8 mouse cellular contexts compared by ENCODE assay signal in the genomic region with DNA sequence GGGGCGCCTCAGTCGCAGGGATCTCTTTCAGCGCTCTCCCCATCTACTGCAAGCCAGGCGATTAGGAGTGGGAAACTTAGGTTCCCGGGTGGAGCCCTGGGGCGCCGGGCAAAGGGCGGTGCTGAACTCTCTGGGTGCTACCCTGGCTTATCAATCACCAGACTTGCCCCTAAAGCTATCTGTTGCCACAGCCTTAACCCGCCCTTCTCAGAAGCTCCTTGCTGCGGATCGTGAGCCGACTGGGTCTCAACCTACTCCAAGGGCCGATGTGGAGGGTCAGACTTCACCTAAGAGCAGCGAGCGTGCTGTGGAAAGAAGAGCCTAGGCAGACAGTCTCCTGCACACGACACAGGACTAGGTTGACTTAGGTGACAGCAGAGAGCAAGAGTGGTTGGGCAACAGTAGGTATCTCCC. TPM values are rescaled to one million over a fixed set of nuclear protein-coding genes. Genes with fewer than 3 reads are reported as not detected.
DNase-seq lines count a peak whose midpoint lies in the region; ATAC-seq and TF ChIP-seq lines count a peak whose summit lies in the region.

No protein-coding gene starts in this region.

- no peak overlapping the region for H3K27ac ChIP-seq in embryonic fibroblast, embryonic 13.5 days (ENCODE audit: insufficient read depth, low read length)
- peak overlapping the region; percentile 77 for H3K27ac ChIP-seq in hindbrain, embryonic 15.5 days (replicated peaks)
- H3K27ac ChIP-seq in stomach, embryonic 16.5 days (ENCODE audit: low read length) = peak overlapping the region; percentile 78

- no peaks in the 10 kb centered on the region for H3K4me1 ChIP-seq in embryonic fibroblast, embryonic 13.5 days (ENCODE audit: control insufficient read depth, insufficient read depth, low read length)
- peaks cover 29% of the 10 kb centered on the region for H3K4me1 ChIP-seq in hindbrain, embryonic 15.5 days (replicated peaks)
- peaks cover 20% of the 10 kb centered on the region for H3K4me1 ChIP-seq in stomach, embryonic 16.5 days (ENCODE audit: control insufficient read depth, insufficient read depth, low read length)

- H3K79me3 ChIP-seq in C2C12 (ENCODE audit: low read depth) = peaks cover 2% of the 10 kb centered on the region

- H3ac ChIP-seq in C2C12 (ENCODE audit: control insufficient read depth, insufficient read length, low read depth) = peak overlapping the region; percentile 44

- WGBS in hindbrain, embryonic 15.5 days = 0% methylated on average over 16 of the region's 16 CpGs
- WGBS in stomach, embryonic 16.5 days = 1% methylated on average over 16 of the region's 16 CpGs

- H3K27me3 ChIP-seq in C2C12 (ENCODE audit: control insufficient read depth, insufficient read depth, insufficient read length) = no peaks in the 10 kb centered on the region
- H3K27me3 ChIP-seq in hindbrain, embryonic 15.5 days = no peaks in the 10 kb centered on the region
- H3K27me3 ChIP-seq in stomach, embryonic 16.5 days (ENCODE audit: control insufficient read depth, insufficient read depth, low read length) = no peaks in the 10 kb centered on the region

- TF ChIP-seq POLR2A in embryonic fibroblast, embryonic 13.5 days (IDR thresholded peaks at IDR 0.05; ENCODE audit: low read depth, low read length) = no peak; the same call in 1 of the 2 replicates

- ATAC-seq in hindbrain, embryonic 15.5 days (ENCODE audit: low FRiP score, low read depth) = peak; percentile 21; the same call in 1 of the 2 replicates
- ATAC-seq in megakaryocyte, adult 5-6 weeks (ENCODE audit: poor library complexity, severe bottlenecking) = peak; percentile 18
- peak; percentile 66 for ATAC-seq in stomach, embryonic 16.5 days (ENCODE audit: insufficient read depth, low FRiP score)
- ATAC-seq in monocyte, adult 5-6 weeks (replicated peaks; ENCODE audit: insufficient number of reproducible peaks, low FRiP score, low TSS enrichment, poor library complexity, severe bottlenecking) = no peak

- H3K9me3 ChIP-seq in hindbrain, embryonic 15.5 days = no peaks in the 10 kb centered on the region
- no peaks in the 10 kb centered on the region for H3K9me3 ChIP-seq in stomach, embryonic 16.5 days (replicated peaks; ENCODE audit: control insufficient read depth, low read length)

- peak overlapping the region; percentile 28 for H3K4me3 ChIP-seq in C2C12 (ENCODE audit: insufficient read depth, poor library complexity, severe bottlenecking)
- peak overlapping the region; percentile 81 for H3K4me3 ChIP-seq in embryonic fibroblast, embryonic 13.5 days (ENCODE audit: insufficient read depth, low read length)
- H3K4me3 ChIP-seq in hindbrain, embryonic 15.5 days = peak overlapping the region; percentile 73
- peak overlapping the region; percentile 81 for H3K4me3 ChIP-seq in stomach, embryonic 16.5 days (replicated peaks; ENCODE audit: low read length)

- peaks cover 12% of the 10 kb centered on the region for H3K79me2 ChIP-seq in C2C12 (ENCODE audit: control insufficient read depth, insufficient read depth)

- peak overlapping the region; percentile 76 for H3K9ac ChIP-seq in hindbrain, embryonic 15.5 days
- H3K9ac ChIP-seq in stomach, embryonic 16.5 days (ENCODE audit: low read length) = peak overlapping the region; percentile 86

- no peak for TF ChIP-seq CTCF in C2C12 (IDR thresholded peaks at IDR 0.05; ENCODE audit: control insufficient read depth, insufficient read depth, insufficient read length)
- TF ChIP-seq CTCF in embryonic fibroblast, embryonic 13.5 days (IDR thresholded peaks at IDR 0.05; ENCODE audit: borderline replicate concordance, insufficient read depth, low read length) = no peak

- peaks cover 4% of the 10 kb centered on the region for H3K36me3 ChIP-seq in C2C12 (ENCODE audit: control insufficient read depth, insufficient read depth)
- H3K36me3 ChIP-seq in hindbrain, embryonic 15.5 days = peaks cover 42% of the 10 kb centered on the region
- no peaks in the 10 kb centered on the region for H3K36me3 ChIP-seq in stomach, embryonic 16.5 days (ENCODE audit: control insufficient read depth, insufficient read depth, low read length)

- peak; percentile 61 for DNase-seq in adrenal gland, adult 2 months
- DNase-seq in adrenal gland, postnatal 14 days = no peak

- H3K4me2 ChIP-seq in hindbrain, embryonic 15.5 days = peak overlapping the region; percentile 100
- peak overlapping the region; percentile 99 for H3K4me2 ChIP-seq in stomach, embryonic 16.5 days (ENCODE audit: low read depth, low read length)

TF ChIP-seq in C2C12, 6 proteins besides CTCF, POLR2A, EP300 and RAD21:
- TF ChIP-seq CEBPB (IDR thresholded peaks at IDR 0.05; ENCODE audit: low read depth) (no peak), MYOD1 (IDR thresholded peaks at IDR 0.05; ENCODE audit: control insufficient read depth, insufficient read length, low read depth) (no peak), MYOG (IDR thresholded peaks at IDR 0.05; ENCODE audit: control insufficient read depth, extremely low read depth, insufficient read length) (no peak), USF1 (IDR thresholded peaks at IDR 0.05; ENCODE audit: low read depth) (no peak), FOSL1 (IDR thresholded peaks at IDR 0.05; ENCODE audit: insufficient read depth, low read length, poor library complexity, severe bottlenecking) (no peak), MAX (IDR thresholded peaks at IDR 0.05) (no peak)

RNA-seq across cellular contexts. Expression of a gene that starts 0.6 kb away (rescaled TPM):
- total RNA-seq in adrenal gland, adult 2 months (2021) = 10 to 100 TPM; 90.2 to 91.6 TPM
- 96.2 and 121 TPM in 2 replicates for polyA plus RNA-seq in adrenal gland, adult 2 months (2012; rRNA removed)
- total RNA-seq in adrenal gland, postnatal 14 days (2021) = 76.2 and 76.5 TPM in 2 replicates
- polyA plus RNA-seq in C2C12 (2012; fragmentation: generic; extraction: Trizol) = 49.1 TPM
- polyA plus RNA-seq in embryonic fibroblast, embryonic 13.5 days (2011; ENCODE audit: insufficient read length, low read depth, missing spikeins) = 53.4 and 63.9 TPM in 2 replicates
- polyA plus RNA-seq in hindbrain, embryonic 15.5 days (2015; fragmentation: Nextera tagmentation; extraction: Ambion mirVana) = 52.2 and 62.2 TPM in 2 replicates
- 37.9 and 41.0 TPM in 2 replicates for total RNA-seq in megakaryocyte, adult 5-6 weeks (2015)
- total RNA-seq in megakaryocyte, adult 5-6 weeks (2017) = 56.9 and 61.8 TPM in 2 replicates
- polyA plus RNA-seq in stomach, embryonic 16.5 days (2015; fragmentation: Nextera tagmentation; extraction: Ambion mirVana) = 75.1 and 82.7 TPM in 2 replicates
- total RNA-seq in monocyte, adult 5-6 weeks (2017) = 63.3 to 124 TPM (median 97.2 TPM) in 3 replicates

RNA-seq across cellular contexts. Expression of a gene that starts 11.9 kb away (rescaled TPM):
- total RNA-seq in adrenal gland, adult 2 months (2021) = 10 to 100 TPM; 65.5 to 66.0 TPM
- 88.9 and 93.6 TPM in 2 replicates for polyA plus RNA-seq in adrenal gland, adult 2 months (2012; rRNA removed)
- total RNA-seq in adrenal gland, postnatal 14 days (2021) = 54.2 and 66.6 TPM in 2 replicates
- polyA plus RNA-seq in C2C12 (2012; fragmentation: generic; extraction: Trizol) = 15.4 TPM
- 26.4 and 31.4 TPM in 2 replicates for polyA plus RNA-seq in embryonic fibroblast, embryonic 13.5 days (2011; ENCODE audit: insufficient read length, low read depth, missing spikeins)
- polyA plus RNA-seq in hindbrain, embryonic 15.5 days (2015; fragmentation: Nextera tagmentation; extraction: Ambion mirVana) = 48.9 TPM in 2 replicates
- 27.8 and 30.7 TPM in 2 replicates for total RNA-seq in megakaryocyte, adult 5-6 weeks (2015)
- total RNA-seq in megakaryocyte, adult 5-6 weeks (2017) = 20.9 and 21.1 TPM in 2 replicates
- 31.2 and 32.8 TPM in 2 replicates for polyA plus RNA-seq in stomach, embryonic 16.5 days (2015; fragmentation: Nextera tagmentation; extraction: Ambion mirVana)
- 21.5 to 53.5 TPM (median 30.5 TPM) in 3 replicates for total RNA-seq in monocyte, adult 5-6 weeks (2017)

RNA-seq across cellular contexts. Expression of a gene that starts 14.8 kb away (rescaled TPM):
- under 1 TPM; 0.17 to 0.86 TPM for total RNA-seq in adrenal gland, adult 2 months (2021)
- polyA plus RNA-seq in adrenal gland, adult 2 months (2012; rRNA removed) = 0.23 and 0.44 TPM in 2 replicates
- total RNA-seq in adrenal gland, postnatal 14 days (2021) = 1.4 and 20.2 TPM in 2 replicates
- polyA plus RNA-seq in C2C12 (2012; fragmentation: generic; extraction: Trizol) = 0.09 TPM
- polyA plus RNA-seq in embryonic fibroblast, embryonic 13.5 days (2011; ENCODE audit: insufficient read length, low read depth, missing spikeins) = not detected in 2 replicates
- 0.18 TPM in 1 of 2 replicates, not detected in the other for polyA plus RNA-seq in hindbrain, embryonic 15.5 days (2015; fragmentation: Nextera tagmentation; extraction: Ambion mirVana)
- total RNA-seq in megakaryocyte, adult 5-6 weeks (2015) = 0.69 TPM in 1 of 2 replicates, not detected in the other
- not detected in 2 replicates for total RNA-seq in megakaryocyte, adult 5-6 weeks (2017)
- 7.8 and 8.7 TPM in 2 replicates for polyA plus RNA-seq in stomach, embryonic 16.5 days (2015; fragmentation: Nextera tagmentation; extraction: Ambion mirVana)
- not detected in 3 replicates for total RNA-seq in monocyte, adult 5-6 weeks (2017)

RNA-seq across cellular contexts. Expression of a gene that starts 42.0 kb away (rescaled TPM):
- 1 to 10 TPM; 4.4 to 4.5 TPM for total RNA-seq in adrenal gland, adult 2 months (2021)
- 6.6 and 9.4 TPM in 2 replicates for polyA plus RNA-seq in adrenal gland, adult 2 months (2012; rRNA removed)
- 4.1 and 4.4 TPM in 2 replicates for total RNA-seq in adrenal gland, postnatal 14 days (2021)
- 1.9 TPM for polyA plus RNA-seq in C2C12 (2012; fragmentation: generic; extraction: Trizol)
- 3.0 and 3.4 TPM in 2 replicates for polyA plus RNA-seq in embryonic fibroblast, embryonic 13.5 days (2011; ENCODE audit: insufficient read length, low read depth, missing spikeins)
- 2.6 and 2.9 TPM in 2 replicates for polyA plus RNA-seq in hindbrain, embryonic 15.5 days (2015; fragmentation: Nextera tagmentation; extraction: Ambion mirVana)
- total RNA-seq in megakaryocyte, adult 5-6 weeks (2015) = 1.2 and 1.5 TPM in 2 replicates
- total RNA-seq in megakaryocyte, adult 5-6 weeks (2017) = 2.0 and 2.6 TPM in 2 replicates
- polyA plus RNA-seq in stomach, embryonic 16.5 days (2015; fragmentation: Nextera tagmentation; extraction: Ambion mirVana) = 3.9 and 4.5 TPM in 2 replicates
- 2.5 to 3.5 TPM in 2 of 3 replicates, not detected in the other for total RNA-seq in monocyte, adult 5-6 weeks (2017)

RNA-seq across cellular contexts. Expression of a gene that starts 46.0 kb away (rescaled TPM):
- total RNA-seq in adrenal gland, adult 2 months (2021) = 10 to 100 TPM; 17.8 to 32.4 TPM
- polyA plus RNA-seq in adrenal gland, adult 2 months (2012; rRNA removed) = 8.6 and 10.7 TPM in 2 replicates
- total RNA-seq in adrenal gland, postnatal 14 days (2021) = 20.2 and 20.9 TPM in 2 replicates
- polyA plus RNA-seq in C2C12 (2012; fragmentation: generic; extraction: Trizol) = 23.5 TPM
- polyA plus RNA-seq in embryonic fibroblast, embryonic 13.5 days (2011; ENCODE audit: insufficient read length, low read depth, missing spikeins) = 32.3 and 33.5 TPM in 2 replicates
- 21.2 and 23.9 TPM in 2 replicates for polyA plus RNA-seq in hindbrain, embryonic 15.5 days (2015; fragmentation: Nextera tagmentation; extraction: Ambion mirVana)
- 6.4 and 6.9 TPM in 2 replicates for total RNA-seq in megakaryocyte, adult 5-6 weeks (2015)
- 14.0 and 19.1 TPM in 2 replicates for total RNA-seq in megakaryocyte, adult 5-6 weeks (2017)
- 49.3 and 56.1 TPM in 2 replicates for polyA plus RNA-seq in stomach, embryonic 16.5 days (2015; fragmentation: Nextera tagmentation; extraction: Ambion mirVana)
- total RNA-seq in monocyte, adult 5-6 weeks (2017) = 4.5 to 19.8 TPM (median 15.8 TPM) in 3 replicates

Comparison
In these comparisons a context has a peak if more than half of its experiments do, and no peak if none do; other contexts are left out.
1. H3K4me3 ChIP-seq: peak in every context shown above with its lines; median percentile 81 in embryonic fibroblast, embryonic 13.5 days; 81 in stomach, embryonic 16.5 days; 73 in hindbrain, embryonic 15.5 days; 28 in C2C12.